Mouse (Mus musculus) stomach, embryonic 15.5 days (tissue): ENCODE measurements around the gene Prmt8. TPM values are rescaled to one million over a fixed set of nuclear protein-coding genes. Genes with fewer than 3 reads are reported as not detected.

Experiments used
- ATAC-seq: fragments of 200-750 bp; cut with Nextera tagmentation; 2 replicates; pipeline ENCODE4 v1.8.0; 2017; ENCODE audit warnings: low read depth, moderate number of reproducible peaks, moderate TSS enrichment; ENCODE audit not compliant: insufficient read depth, low FRiP score
- H3K27ac ChIP-seq: fragments of 300-500 bp; sonication (generic); 2 replicates; pipeline ENCODE4 v1.5.1; 2015; ENCODE audit warnings: mild to moderate bottlenecking, inconsistent platforms
- H3K27me3 ChIP-seq: fragments of 300-500 bp; sonication (generic); replicated peaks from 2 replicates; pipeline ENCODE4 v1.6.1; 2015; ENCODE audit warnings: inconsistent platforms
- H3K36me3 ChIP-seq: fragments of 300-500 bp; sonication (generic); 2 replicates; pipeline ENCODE4 v1.6.1; 2015; ENCODE audit warnings: inconsistent platforms
- H3K4me1 ChIP-seq: fragments of 300-500 bp; sonication (generic); 2 replicates; pipeline ENCODE4 v1.6.1; 2015; ENCODE audit warnings: inconsistent platforms
- H3K4me2 ChIP-seq: fragments of 300-500 bp; sonication (generic); 2 replicates; pipeline ENCODE4 v1.6.1; 2015; ENCODE audit warnings: mild to moderate bottlenecking, inconsistent platforms
- H3K4me3 ChIP-seq: fragments of 300-500 bp; sonication (generic); replicated peaks from 2 replicates; pipeline ENCODE4 v1.5.1; 2015; ENCODE audit warnings: inconsistent platforms
- H3K9ac ChIP-seq: fragments of 300-500 bp; sonication (generic); 2 replicates; pipeline ENCODE4 v1.6.1; 2015; ENCODE audit warnings: inconsistent platforms
- H3K9me3 ChIP-seq: fragments of 300-500 bp; sonication (generic); 2 replicates; pipeline ENCODE4 v1.6.1; 2016; ENCODE audit warnings: inconsistent platforms
- WGBS: fragments of 180-500 bp; shearing (Covaris S2); methylation state at CpG from one replicate; pipeline ENCODE4 v1.1.7; 2015; 5-methylcytosine and 5-hydroxymethylcytosine counted together
- polyA plus RNA-seq: library from polyadenylated mRNA; unstranded; fragments of >200 nt; fragmentation: Nextera tagmentation; extraction: Ambion mirVana; gene quantifications from 2 replicates; pipeline ENCODE4 v1.2.1, GENCODE M21; 2015

Prmt8 gene
- polyA plus RNA-seq, 1 experiment from 2014 or later: 0.10 TPM

GRCm38 (mm10) chr6:127735130-127735981 lies 33.9 kb downstream of the Prmt8 start:
- no peak for ATAC-seq
- Histone ChIP-seq H3K4me3 (no peak overlapping the region), H3K27me3 (no peaks in the 10 kb centered on the region), H3K9me3 (no peaks in the 10 kb centered on the region), H3K9ac (no peak overlapping the region), H3K4me1 (no peaks in the 10 kb centered on the region), H3K27ac (no peak overlapping the region), H3K4me2 (no peak overlapping the region), H3K36me3 (no peaks in the 10 kb centered on the region)
- WGBS: 54% methylated on average over 13 of the region's 13 CpGs

GRCm38 (mm10) chr6:127723126-127723525 lies 46.1 kb downstream of the Prmt8 start:
- Histone ChIP-seq H3K36me3 (no peaks in the 10 kb centered on the region), H3K9ac (no peak overlapping the region), H3K4me1 (no peaks in the 10 kb centered on the region), H3K9me3 (no peaks in the 10 kb centered on the region), H3K4me3 (no peak overlapping the region), H3K27ac (no peak overlapping the region), H3K27me3 (no peaks in the 10 kb centered on the region), H3K4me2 (no peak overlapping the region)
- 59% methylated on average over 8 of the region's 8 CpGs for WGBS
- no peak for ATAC-seq

GRCm38 (mm10) chr6:127719875-127720274 lies 49.4 kb downstream of the Prmt8 start:
- Histone ChIP-seq H3K4me1 (peaks cover 3% of the 10 kb centered on the region; the same call in 1 of the 2 replicates), H3K36me3 (no peaks in the 10 kb centered on the region), H3K9me3 (no peaks in the 10 kb centered on the region), H3K4me2 (no peak overlapping the region), H3K27me3 (no peaks in the 10 kb centered on the region), H3K4me3 (no peak overlapping the region), H3K9ac (no peak overlapping the region), H3K27ac (no peak overlapping the region)
- no peak for ATAC-seq
- WGBS: 85% methylated on average over 14 of the region's 14 CpGs

- WGBS: 48% methylated on average over 21 of the region's 21 CpGs
- H3K4me2 ChIP-seq: no peak overlapping the region
- no peak overlapping the region for H3K9ac ChIP-seq
- no peak overlapping the region for H3K27ac ChIP-seq
- H3K36me3 ChIP-seq: no peaks in the 10 kb centered on the region
- no peaks in the 10 kb centered on the region for H3K27me3 ChIP-seq
- ATAC-seq: no peak
- peaks cover 3% of the 10 kb centered on the region; the same call in 1 of the 2 replicates for H3K4me1 ChIP-seq
- no peak overlapping the region for H3K4me3 ChIP-seq
- no peaks in the 10 kb centered on the region for H3K9me3 ChIP-seq
These were observed 51.8 kb downstream of the Prmt8 start for GRCm38 (mm10) chr6:127717239-127718137.

GRCm38 (mm10) chr6:127715428-127715827 lies 53.8 kb downstream of the Prmt8 start:
- Histone ChIP-seq H3K27me3 (no peaks in the 10 kb centered on the region), H3K9me3 (no peaks in the 10 kb centered on the region), H3K27ac (no peak overlapping the region), H3K4me1 (peaks cover 3% of the 10 kb centered on the region; the same call in 1 of the 2 replicates), H3K36me3 (no peaks in the 10 kb centered on the region), H3K4me3 (no peak overlapping the region), H3K4me2 (no peak overlapping the region), H3K9ac (no peak overlapping the region)
- ATAC-seq: no peak
- WGBS: 53% methylated on average over 5 of the region's 5 CpGs

GRCm38 (mm10) chr6:127714906-127715305 lies 54.4 kb downstream of the Prmt8 start:
- Histone ChIP-seq H3K4me3 (no peak overlapping the region), H3K9ac (no peak overlapping the region), H3K4me1 (peaks cover 3% of the 10 kb centered on the region; the same call in 1 of the 2 replicates), H3K36me3 (no peaks in the 10 kb centered on the region), H3K27ac (no peak overlapping the region), H3K4me2 (no peak overlapping the region), H3K9me3 (no peaks in the 10 kb centered on the region), H3K27me3 (no peaks in the 10 kb centered on the region)
- ATAC-seq: no peak
- WGBS: 40% methylated on average over 5 of the region's 5 CpGs

- Histone ChIP-seq H3K9me3 (no peaks in the 10 kb centered on the region), H3K4me1 (peaks cover 4% of the 10 kb centered on the region; the same call in 1 of the 2 replicates), H3K27me3 (no peaks in the 10 kb centered on the region), H3K9ac (no peak overlapping the region), H3K36me3 (no peaks in the 10 kb centered on the region), H3K4me2 (no peak overlapping the region), H3K4me3 (no peak overlapping the region), H3K27ac (0 out of 2 replicates have a peak overlapping the region, but pooled peaks have one; percentile 48)
- WGBS: 11% methylated on average over 1 of the region's 1 CpGs
- peak; percentile 77; the same call in 1 of the 2 replicates for ATAC-seq
These were observed 61.0 kb downstream of the Prmt8 start for GRCm38 (mm10) chr6:127708218-127708628.

- no peak overlapping the region for H3K9ac ChIP-seq
- H3K36me3 ChIP-seq: no peaks in the 10 kb centered on the region
- H3K27ac ChIP-seq: no peak overlapping the region
- no peak for ATAC-seq
- H3K4me2 ChIP-seq: no peak overlapping the region
- no peaks in the 10 kb centered on the region for H3K9me3 ChIP-seq
- H3K4me3 ChIP-seq: no peak overlapping the region
- no peaks in the 10 kb centered on the region for H3K4me1 ChIP-seq
- 56% methylated on average over 10 of the region's 11 CpGs for WGBS
- H3K27me3 ChIP-seq: no peaks in the 10 kb centered on the region
These were observed 68.1 kb downstream of the Prmt8 start for GRCm38 (mm10) chr6:127701036-127701783.

- Histone ChIP-seq H3K4me3 (no peak overlapping the region), H3K4me1 (no peaks in the 10 kb centered on the region), H3K9ac (no peak overlapping the region), H3K9me3 (no peaks in the 10 kb centered on the region), H3K4me2 (no peak overlapping the region), H3K27me3 (no peaks in the 10 kb centered on the region), H3K36me3 (no peaks in the 10 kb centered on the region), H3K27ac (no peak overlapping the region)
- ATAC-seq: no peak
- 86% methylated on average over 7 of the region's 7 CpGs for WGBS
These were observed 75.6 kb downstream of the Prmt8 start for GRCm38 (mm10) chr6:127693681-127694080.

- no peaks in the 10 kb centered on the region for H3K4me1 ChIP-seq
- H3K4me2 ChIP-seq: no peak overlapping the region
- 38% methylated on average over 7 of the region's 7 CpGs for WGBS
- no peaks in the 10 kb centered on the region for H3K27me3 ChIP-seq
- no peaks in the 10 kb centered on the region for H3K36me3 ChIP-seq
- no peaks in the 10 kb centered on the region for H3K9me3 ChIP-seq
- H3K9ac ChIP-seq: no peak overlapping the region
- no peak for ATAC-seq
- no peak overlapping the region for H3K27ac ChIP-seq
- H3K4me3 ChIP-seq: no peak overlapping the region
These were observed 77.0 kb downstream of the Prmt8 start for GRCm38 (mm10) chr6:127692298-127692697.

- 78% methylated on average over 6 of the region's 6 CpGs for WGBS
- H3K27me3 ChIP-seq: no peaks in the 10 kb centered on the region
- no peaks in the 10 kb centered on the region for H3K36me3 ChIP-seq
- H3K4me1 ChIP-seq: no peaks in the 10 kb centered on the region
- H3K27ac ChIP-seq: no peak overlapping the region
- H3K4me3 ChIP-seq: no peak overlapping the region
- H3K9me3 ChIP-seq: no peaks in the 10 kb centered on the region
- no peak overlapping the region for H3K9ac ChIP-seq
- ATAC-seq: no peak
- no peak overlapping the region for H3K4me2 ChIP-seq
These were observed 82.0 kb downstream of the Prmt8 start for GRCm38 (mm10) chr6:127687181-127687860.
